Mouse (Mus musculus): Measurements from ENCODE around the gene Psma3.

DNA sequence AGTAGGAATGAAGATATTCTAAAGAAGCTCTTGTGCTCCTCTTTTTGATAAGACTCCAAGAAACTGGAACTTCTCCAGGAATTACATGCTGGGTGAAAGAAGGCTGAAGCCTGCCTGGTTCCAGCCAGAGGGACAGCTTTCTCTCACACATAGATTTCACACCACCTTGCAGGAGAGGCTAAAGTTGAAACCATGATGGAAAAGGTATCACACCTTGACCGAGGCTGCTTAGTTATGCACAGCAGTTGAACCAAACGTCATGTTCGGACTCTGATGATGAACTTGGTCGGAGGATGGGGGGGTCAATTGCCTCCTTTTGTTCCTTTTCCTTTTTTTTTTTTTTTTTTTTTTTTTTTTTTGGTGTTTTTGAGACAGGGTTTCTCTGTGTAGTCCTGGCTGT, 590 bp upstream of the Psma3 start:
- no peak for TF ChIP-seq POLR2A (IDR thresholded peaks at IDR 0.05; ENCODE audit: insufficient read depth, low read length)
- no peak for TF ChIP-seq CTCF (IDR thresholded peaks at IDR 0.05; ENCODE audit: low read depth, low read length)
- no peak for TF ChIP-seq EP300 (IDR thresholded peaks at IDR 0.05; ENCODE audit: insufficient read depth, low read depth, low read length)

All from ES-Bruce4 (cell line).